15 mouse cellular contexts compared by ENCODE assay signal in the genomic region with DNA sequence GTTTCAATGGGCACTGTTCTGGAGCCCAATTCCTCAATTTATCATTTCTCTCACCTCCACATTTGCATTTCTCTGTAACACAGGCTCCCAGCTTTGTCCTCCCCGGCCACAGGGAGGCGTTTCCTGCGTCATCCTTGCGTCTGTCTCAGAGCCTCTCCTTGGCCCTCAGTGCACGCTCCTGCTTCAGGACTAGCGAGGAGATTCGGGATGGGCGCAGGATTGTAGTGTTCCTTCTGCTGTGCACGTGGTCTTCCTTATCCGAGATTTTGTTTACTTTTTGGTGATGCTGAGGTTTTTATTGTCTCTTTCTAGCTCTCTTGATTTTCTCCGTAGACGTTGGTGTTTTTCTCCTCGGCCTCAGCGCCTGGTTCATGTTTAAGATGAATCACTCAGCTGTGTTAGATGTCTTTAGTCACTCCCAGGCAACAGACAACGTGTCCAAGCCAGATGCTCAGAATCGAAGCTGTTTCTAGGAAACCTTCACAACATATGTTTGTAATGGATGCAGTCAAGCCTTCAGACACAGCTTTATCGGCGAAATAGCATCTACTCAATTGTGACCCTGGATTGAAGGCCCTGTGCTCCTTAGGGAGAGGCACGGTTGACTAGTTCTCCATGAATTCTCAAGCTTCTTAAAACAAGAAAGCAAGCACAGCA. TPM values are rescaled to one million over a fixed set of nuclear protein-coding genes. Genes with fewer than 3 reads are reported as not detected.
A peak's percentile ranks its signal among the peaks of the same experiment; 100 is the strongest.
DNase-seq lines count a peak whose midpoint lies in the region; ATAC-seq and TF ChIP-seq lines count a peak whose summit lies in the region.
"Had no signal": no experiment of that assay in that cellular context is flagged by ENCODE, and none has a peak within 500 bp of the region (broad histone marks: within the 10 kb centered on the region; RNA-seq: fewer than 3 reads in every experiment).

No protein-coding gene starts in this region.

- peak; percentile 28 for DNase-seq in adrenal gland, adult 2 months
- no peak for DNase-seq in adrenal gland, postnatal 4 days (ENCODE audit: low spot score in 2 of 2)
- peak; percentile 61 for DNase-seq in intestine, embryonic 14.5 days (ENCODE audit: low spot score)
- no peak for DNase-seq in testis, postnatal 14 days (ENCODE audit: low spot score)
- no peak for DNase-seq in kidney, adult 8-10 months
- DNase-seq: cerebellum, adult 11-12 months had no signal

- no peak overlapping the region for H3K9ac ChIP-seq in intestine, embryonic 14.5 days (ENCODE audit: low read length)
- no peak overlapping the region for H3K9ac ChIP-seq in intestine, embryonic 16.5 days (ENCODE audit: low read depth, low read length)
- H3K9ac ChIP-seq in liver, embryonic 12.5 days = no peak overlapping the region
- H3K9ac ChIP-seq: embryonic facial prominence, embryonic 12.5 days; heart, embryonic 12.5 days had no signal

- H3K4me3 ChIP-seq in intestine, embryonic 14.5 days (ENCODE audit: low read depth, low read length) = no peak overlapping the region
- no peak overlapping the region for H3K4me3 ChIP-seq in intestine, embryonic 16.5 days (ENCODE audit: low read length)
- peak overlapping the region; percentile 17; the same call in 1 of the 2 replicates for H3K4me3 ChIP-seq in testis, adult 2 months (ENCODE audit: control insufficient read depth, low read depth, low read length)
- no peak overlapping the region for H3K4me3 ChIP-seq in liver, embryonic 12.5 days
- H3K4me3 ChIP-seq: embryonic facial prominence, embryonic 12.5 days; heart, embryonic 12.5 days had no signal

- TF ChIP-seq CTCF in testis, adult 2 months (IDR thresholded peaks at IDR 0.05; ENCODE audit: control insufficient read depth, insufficient read depth, insufficient replicate concordance, low read depth, low read length) = no peak

- no peaks in the 10 kb centered on the region for H3K27me3 ChIP-seq in intestine, embryonic 14.5 days (replicated peaks; ENCODE audit: control insufficient read depth, insufficient read depth, low read length)
- H3K27me3 ChIP-seq in intestine, embryonic 16.5 days (replicated peaks; ENCODE audit: control insufficient read depth, insufficient read depth, low read length) = no peaks in the 10 kb centered on the region
- no peaks in the 10 kb centered on the region for H3K27me3 ChIP-seq in testis, adult 2 months (ENCODE audit: control insufficient read depth, insufficient read depth, low read length)
- H3K27me3 ChIP-seq in liver, embryonic 12.5 days (replicated peaks) = peaks cover 6% of the 10 kb centered on the region; the same call in 1 of the 2 replicates
- H3K27me3 ChIP-seq: embryonic facial prominence, embryonic 12.5 days; heart, embryonic 12.5 days had no signal

- no peaks in the 10 kb centered on the region for H3K9me3 ChIP-seq in intestine, embryonic 14.5 days (ENCODE audit: control insufficient read depth, low read length)
- no peaks in the 10 kb centered on the region for H3K9me3 ChIP-seq in intestine, embryonic 16.5 days (ENCODE audit: control insufficient read depth, low read length)
- no peaks in the 10 kb centered on the region for H3K9me3 ChIP-seq in liver, embryonic 12.5 days (replicated peaks)
- H3K9me3 ChIP-seq: embryonic facial prominence, embryonic 12.5 days; G1E; heart, embryonic 12.5 days had no signal

- WGBS in intestine, embryonic 14.5 days = 40% methylated on average over 19 of the region's 19 CpGs
- 30% methylated on average over 19 of the region's 19 CpGs for WGBS in intestine, embryonic 16.5 days
- WGBS in liver, embryonic 12.5 days (ENCODE audit: insufficient replicate concordance) = 60% methylated on average over 19 of the region's 19 CpGs

- H3K36me3 ChIP-seq in intestine, embryonic 14.5 days (ENCODE audit: control insufficient read depth, insufficient read depth, low read length) = no peaks in the 10 kb centered on the region
- no peaks in the 10 kb centered on the region for H3K36me3 ChIP-seq in intestine, embryonic 16.5 days (ENCODE audit: control insufficient read depth, insufficient read depth, low read length)
- H3K36me3 ChIP-seq in testis, adult 2 months (ENCODE audit: control insufficient read depth, insufficient read depth, low read length) = no peaks in the 10 kb centered on the region
- H3K36me3 ChIP-seq in liver, embryonic 12.5 days = no peaks in the 10 kb centered on the region
- H3K36me3 ChIP-seq: embryonic facial prominence, embryonic 12.5 days; G1E; heart, embryonic 12.5 days had no signal

- ATAC-seq in intestine, embryonic 14.5 days (replicated peaks; ENCODE audit: low FRiP score, low TSS enrichment, low read depth) = no peak
- ATAC-seq in intestine, embryonic 16.5 days = no peak
- no peak for ATAC-seq in liver, embryonic 12.5 days

- TF ChIP-seq POLR2A in testis, adult 2 months (IDR thresholded peaks at IDR 0.05; ENCODE audit: control insufficient read depth, low read depth, low read length) = no peak

- H3K4me2 ChIP-seq in intestine, embryonic 14.5 days (ENCODE audit: low read length) = peak overlapping the region; percentile 14; the same call in 1 of the 2 replicates
- no peak overlapping the region for H3K4me2 ChIP-seq in intestine, embryonic 16.5 days (ENCODE audit: low read depth, low read length)
- no peak overlapping the region for H3K4me2 ChIP-seq in liver, embryonic 12.5 days
- H3K4me2 ChIP-seq: embryonic facial prominence, embryonic 12.5 days; heart, embryonic 12.5 days had no signal

- no peak overlapping the region for H3K27ac ChIP-seq in intestine, embryonic 14.5 days (ENCODE audit: low read depth)
- H3K27ac ChIP-seq in intestine, embryonic 16.5 days (ENCODE audit: low read length) = no peak overlapping the region
- H3K27ac ChIP-seq in testis, adult 2 months (ENCODE audit: control insufficient read depth, insufficient read depth, low read depth, low read length) = no peak overlapping the region
- no peak overlapping the region for H3K27ac ChIP-seq in liver, embryonic 12.5 days
- H3K27ac ChIP-seq: embryonic facial prominence, embryonic 12.5 days; macrophage had no signal

- H3K4me1 ChIP-seq in intestine, embryonic 14.5 days (replicated peaks; ENCODE audit: control insufficient read depth, insufficient read depth, low read length) = no peaks in the 10 kb centered on the region
- no peaks in the 10 kb centered on the region for H3K4me1 ChIP-seq in intestine, embryonic 16.5 days (ENCODE audit: control insufficient read depth, insufficient read depth, low read length)
- peaks cover 6% of the 10 kb centered on the region for H3K4me1 ChIP-seq in testis, adult 2 months (ENCODE audit: control insufficient read depth, insufficient read depth, low read length)
- no peaks in the 10 kb centered on the region for H3K4me1 ChIP-seq in liver, embryonic 12.5 days
- H3K4me1 ChIP-seq: embryonic facial prominence, embryonic 12.5 days; heart, embryonic 12.5 days had no signal

RNA-seq across cellular contexts. Expression of gene Entpd3, which starts 20.0 kb away (rescaled TPM):
- total RNA-seq in adrenal gland, adult 2 months (2021) = 1 to 10 TPM in 1 of 2 experiments, under 1 TPM in 1; 0.66 to 2.9 TPM
- polyA plus RNA-seq in adrenal gland, adult 2 months (2012; rRNA removed) = 7.8 and 13.3 TPM in 2 replicates
- 1 to 10 TPM in 1 of 2 experiments, under 1 TPM in 1; 0.68 to 2.2 TPM for total RNA-seq in adrenal gland, postnatal 4 days (2021)
- polyA plus RNA-seq in intestine, embryonic 14.5 days (2014; fragmentation: Nextera tagmentation; extraction: Ambion mirVana) = 3.3 and 4.0 TPM in 2 replicates
- polyA plus RNA-seq in intestine, embryonic 16.5 days (2015; fragmentation: Nextera tagmentation; extraction: Ambion mirVana) = 1.7 and 1.9 TPM in 2 replicates
- 0.06 and 0.19 TPM in 2 replicates for polyA plus RNA-seq in testis, adult 2 months (2012; rRNA removed)
- polyA plus RNA-seq in liver, embryonic 12.5 days (2016; fragmentation: Nextera tagmentation; extraction: Ambion mirVana) = 0.05 TPM in 1 of 2 replicates, not detected in the other
- total RNA-seq: gastrocnemius, adult 18-20 months; liver, adult 2 months had no signal
- polyA plus RNA-seq: G1E; liver, adult 2 months; macrophage had no signal

RNA-seq across cellular contexts. Expression of gene Eif1b, which starts 27.6 kb away (rescaled TPM):
- total RNA-seq in adrenal gland, adult 2 months (2021) = 10 to 100 TPM; 55.4 to 59.7 TPM
- polyA plus RNA-seq in adrenal gland, adult 2 months (2012; rRNA removed) = 105 and 114 TPM in 2 replicates
- total RNA-seq in adrenal gland, postnatal 4 days (2021) = 10 to 100 TPM; 59.4 to 60.4 TPM
- polyA plus RNA-seq in intestine, embryonic 14.5 days (2014; fragmentation: Nextera tagmentation; extraction: Ambion mirVana) = 159 and 173 TPM in 2 replicates
- polyA plus RNA-seq in intestine, embryonic 16.5 days (2015; fragmentation: Nextera tagmentation; extraction: Ambion mirVana) = 129 and 141 TPM in 2 replicates
- 105 and 115 TPM in 2 replicates for polyA plus RNA-seq in testis, adult 2 months (2012; rRNA removed)
- 110 and 116 TPM in 2 replicates for polyA plus RNA-seq in liver, embryonic 12.5 days (2016; fragmentation: Nextera tagmentation; extraction: Ambion mirVana)

RNA-seq across cellular contexts. Expression of gene Rpl14, which starts 51.6 kb away (rescaled TPM):
- total RNA-seq in adrenal gland, adult 2 months (2021) = 100 to 1,000 TPM; 480 to 551 TPM
- 94.5 and 146 TPM in 2 replicates for polyA plus RNA-seq in adrenal gland, adult 2 months (2012; rRNA removed)
- 100 to 1,000 TPM; 667 to 692 TPM for total RNA-seq in adrenal gland, postnatal 4 days (2021)
- 1,190 and 1,204 TPM in 2 replicates for polyA plus RNA-seq in intestine, embryonic 14.5 days (2014; fragmentation: Nextera tagmentation; extraction: Ambion mirVana)
- polyA plus RNA-seq in intestine, embryonic 16.5 days (2015; fragmentation: Nextera tagmentation; extraction: Ambion mirVana) = 753 and 789 TPM in 2 replicates
- 118 and 126 TPM in 2 replicates for polyA plus RNA-seq in testis, adult 2 months (2012; rRNA removed)
- polyA plus RNA-seq in liver, embryonic 12.5 days (2016; fragmentation: Nextera tagmentation; extraction: Ambion mirVana) = 722 and 731 TPM in 2 replicates

Comparison
In these comparisons a context has a peak if more than half of its experiments do, and no peak if none do; other contexts are left out.
1. DNase-seq: peak in adrenal gland, adult 2 months (single experiment) and intestine, embryonic 14.5 days (single experiment); none in adrenal gland, postnatal 4 days (0 of 2), testis, postnatal 14 days (single experiment) and kidney, adult 8-10 months (0 of 2).